Comparison of ENCODE assay signal across 18 mouse cellular contexts in genomic region chrX:48291413-48291812, GRCm38 (mm10).
"Had no signal": no experiment of that assay in that cellular context is flagged by ENCODE, and none has a peak within 500 bp of the region (broad histone marks: within the 10 kb centered on the region; RNA-seq: fewer than 3 reads in every experiment).

No protein-coding gene starts in this region.

- H3K4me3 ChIP-seq: left cerebral cortex, adult 2 months; limb, embryonic 12.5 days; limb, embryonic 15.5 days; liver, embryonic 12.5 days; liver, embryonic 15.5 days; megakaryocyte, embryonic 14.5 days had no signal

- ATAC-seq: intestine, postnatal 0 days; liver, embryonic 12.5 days; lung, postnatal 0 days had no signal

- H3K27me3 ChIP-seq: liver, embryonic 15.5 days had no signal

- H3K9me3 ChIP-seq: limb, embryonic 12.5 days; limb, embryonic 15.5 days; liver, embryonic 12.5 days; liver, embryonic 15.5 days; megakaryocyte, embryonic 14.5 days had no signal

- H3K4me1 ChIP-seq: limb, embryonic 12.5 days; limb, embryonic 15.5 days; megakaryocyte, embryonic 14.5 days had no signal

- H3K27ac ChIP-seq: kidney, postnatal 0 days; left cerebral cortex, adult 2 months; limb, embryonic 12.5 days; limb, embryonic 15.5 days; liver, embryonic 12.5 days; liver, embryonic 15.5 days had no signal

- H3K9ac ChIP-seq: limb, embryonic 12.5 days; limb, embryonic 15.5 days; liver, embryonic 12.5 days; liver, embryonic 15.5 days had no signal

- DNase-seq: layer of hippocampus, postnatal 36 days; left cerebral cortex, postnatal 4 days; lung, adult 2 months; lung, postnatal 36 days; midbrain, embryonic 14.5 days; thymus, adult 2 months; thymus, postnatal 14 days; thymus, postnatal 4 days had no signal

- H3K36me3 ChIP-seq: limb, embryonic 12.5 days; limb, embryonic 15.5 days; liver, embryonic 12.5 days; liver, embryonic 15.5 days had no signal

- H3K4me2 ChIP-seq: limb, embryonic 12.5 days; limb, embryonic 15.5 days; liver, embryonic 12.5 days; liver, embryonic 15.5 days; midbrain, embryonic 11.5 days had no signal
